Mouse (Mus musculus) spleen, postnatal 4 days (tissue): Measurements from ENCODE around the gene Kras.

Source experiments
- DNase-seq, 2 experiments: peaks; one replicate each; pipeline ENCODE4 v3.0.0; 2022; ENCODE audit warnings: low spot score in 2 of 2

Kras gene

DNA sequence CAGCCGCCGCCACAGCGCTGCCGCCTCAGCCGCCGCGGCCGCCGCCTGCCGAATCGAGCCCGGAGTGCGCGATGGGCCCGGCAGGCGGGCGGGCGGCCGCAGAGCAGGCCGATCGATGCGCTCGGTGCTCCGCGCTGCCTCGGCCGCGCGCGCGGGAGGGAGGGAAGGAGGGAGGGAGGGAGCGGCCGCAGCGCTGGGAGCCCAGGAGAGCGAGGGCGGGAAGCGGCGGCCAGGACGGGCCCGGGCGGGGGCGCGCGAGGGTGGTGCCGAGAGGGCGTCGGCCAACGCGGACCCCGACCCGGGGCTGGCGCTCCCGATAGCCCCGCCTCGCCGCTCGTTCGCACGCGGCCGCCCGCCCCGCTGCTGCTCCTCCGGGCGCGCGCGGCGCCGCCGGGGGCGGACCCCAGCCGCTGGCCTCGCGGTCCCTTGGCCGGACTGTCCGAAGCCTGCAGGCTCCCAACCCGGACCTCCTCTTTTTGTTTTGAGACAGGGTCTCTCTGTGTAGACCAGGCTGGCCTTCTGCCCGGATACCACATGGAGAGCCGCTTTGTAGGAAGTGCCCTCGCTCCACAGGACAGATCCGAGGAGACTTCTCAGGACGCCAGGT is at the start of gene Kras:
Kras (minus strand) TSS at position 55 of the 607 bp plus-strand sequence.
- DNase-seq, result peak; percentile 90 to 97

DNA sequence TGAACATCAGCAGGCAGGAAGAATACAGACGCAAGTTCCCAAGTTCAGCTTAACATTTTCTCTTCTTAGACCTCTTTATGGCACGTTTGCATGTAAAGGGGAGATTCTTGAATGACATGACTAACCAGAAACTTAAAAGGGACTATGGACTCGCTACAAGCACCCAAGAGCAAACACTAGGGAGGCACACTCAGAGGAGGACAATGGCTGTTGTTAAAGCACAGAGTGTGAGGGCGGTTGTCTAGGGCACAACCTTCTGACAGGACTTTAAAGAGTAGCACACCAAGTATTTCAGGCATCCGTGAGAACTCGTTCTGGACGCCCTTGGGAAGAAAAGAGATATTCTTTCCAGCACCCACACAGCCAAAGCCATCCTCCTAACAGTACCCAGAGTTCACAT is 47.6 kb upstream of the Kras start:
- DNase-seq, result no peak

DNA sequence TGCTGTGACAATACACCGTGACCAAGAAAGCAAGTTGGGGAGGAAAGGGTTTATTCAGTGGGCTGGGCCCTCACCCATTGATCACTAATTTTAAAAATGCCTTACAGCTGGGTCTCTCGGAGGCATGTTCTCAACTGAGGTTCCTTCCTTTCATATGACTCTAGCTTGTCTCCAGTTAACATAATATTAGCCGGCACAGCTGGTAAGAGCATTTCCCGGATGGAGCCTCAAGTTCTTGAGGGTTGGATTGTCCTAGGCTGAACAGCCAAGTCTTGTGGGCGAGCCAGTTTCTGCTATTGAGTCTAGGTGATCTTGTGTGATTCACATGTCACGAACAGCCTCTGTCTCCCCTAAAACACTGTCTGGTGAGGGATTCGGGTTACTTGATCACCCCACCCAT is 46.9 kb upstream of the Kras start:
- no peak for DNase-seq

DNA sequence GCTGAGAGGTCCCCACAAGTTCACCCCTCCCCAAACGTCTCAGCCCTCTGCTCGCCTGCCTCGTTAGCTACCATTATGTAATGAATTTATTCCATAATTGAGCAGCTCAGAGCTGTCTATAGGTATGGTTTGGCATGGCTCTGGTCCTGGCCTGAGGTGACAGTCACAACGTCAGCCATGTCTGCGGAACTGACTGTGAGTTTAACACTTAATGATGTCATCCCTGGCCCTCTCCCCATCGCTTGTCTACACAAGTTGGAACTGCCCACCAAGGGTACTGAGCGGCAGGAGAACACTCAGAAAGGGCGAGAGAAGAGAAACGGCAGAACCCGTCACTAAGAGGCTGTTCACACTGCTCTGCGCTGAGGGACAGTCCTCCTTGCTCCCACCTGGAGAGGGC is 45.1 kb upstream of the Kras start:
- no peak for DNase-seq

DNA sequence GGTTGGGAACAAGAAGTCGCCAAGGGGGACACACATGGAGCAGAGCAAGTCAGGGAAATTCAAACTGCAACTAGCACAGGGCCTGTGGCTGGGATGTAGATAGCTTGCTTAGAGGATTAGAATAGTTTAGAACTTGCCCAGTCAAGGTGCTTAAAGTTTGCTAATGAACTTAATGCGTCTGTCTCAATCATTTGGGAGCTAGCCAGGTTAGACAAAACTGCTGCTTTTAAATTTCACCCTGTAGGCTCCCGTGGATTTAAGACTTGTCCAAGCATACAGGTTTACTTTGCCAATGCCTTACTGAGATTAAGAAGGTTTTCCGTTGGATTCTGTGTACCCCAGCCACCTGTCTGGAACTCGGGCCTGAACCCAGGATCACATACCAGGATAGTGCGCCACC is 43.1 kb upstream of the Kras start:
- DNase-seq, result no peak

DNA sequence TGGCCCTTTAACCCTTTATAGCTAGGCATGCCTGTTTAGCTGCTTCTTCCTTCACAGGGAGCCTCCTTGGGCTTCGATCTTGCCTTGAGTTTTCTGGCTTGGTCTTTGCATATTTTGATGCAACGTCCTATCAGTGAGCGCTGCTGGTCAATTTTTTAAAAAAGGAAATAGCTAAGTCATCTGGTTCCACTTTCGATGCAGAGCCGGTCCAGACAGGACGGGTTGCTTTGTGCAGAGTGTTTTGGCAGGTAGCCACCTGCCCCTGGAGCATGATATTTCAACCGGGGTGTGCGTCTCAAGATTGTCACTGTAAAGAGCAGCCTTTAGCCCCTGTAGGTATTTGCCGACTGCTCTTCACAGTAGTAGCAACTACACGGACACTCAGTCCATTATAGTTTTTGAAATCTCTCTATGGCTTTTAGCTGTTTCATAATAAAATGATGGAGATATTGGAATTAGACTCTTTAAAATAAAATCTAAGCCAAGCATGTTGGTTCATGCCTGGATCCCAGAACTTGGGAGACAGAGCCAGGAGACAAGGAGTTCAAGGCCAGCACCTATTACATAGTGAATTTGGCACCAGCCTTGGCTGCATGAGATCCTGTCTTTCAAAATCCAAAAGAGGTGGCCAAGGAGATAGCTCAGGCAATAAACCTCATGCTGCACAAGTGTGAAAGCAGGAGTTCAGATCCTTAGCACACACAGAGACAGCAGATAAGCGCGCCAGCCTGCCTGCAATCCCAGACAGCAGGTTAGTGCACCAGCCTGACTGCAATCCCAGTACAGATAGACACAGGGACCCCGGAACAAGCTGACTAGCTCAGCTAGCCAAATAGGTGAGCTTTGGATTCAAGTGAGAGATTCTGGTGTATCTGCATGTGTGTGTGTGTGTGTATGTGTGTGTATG is 41.6 kb upstream of the Kras start:
- no peak for DNase-seq

DNA sequence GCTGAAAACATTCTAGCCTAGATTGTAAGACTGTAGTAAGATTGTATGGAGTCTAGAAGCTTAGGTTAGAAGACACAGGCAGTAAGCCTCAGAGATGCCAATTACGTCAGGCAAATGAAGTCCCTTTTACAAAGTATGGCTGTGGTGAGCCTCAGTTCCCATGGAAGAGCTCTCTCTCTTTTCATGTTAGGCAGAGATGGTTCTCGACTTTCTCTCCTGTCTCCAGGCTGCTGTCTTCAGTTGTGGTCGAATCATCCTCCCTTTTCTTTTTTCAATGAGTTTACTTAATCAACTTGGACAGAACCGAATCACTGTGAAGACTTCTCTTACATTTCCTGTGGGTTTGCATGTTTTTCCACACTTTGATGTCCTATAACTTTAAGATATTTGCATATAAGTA is 35.6 kb upstream of the Kras start:
- no peak for DNase-seq

DNA sequence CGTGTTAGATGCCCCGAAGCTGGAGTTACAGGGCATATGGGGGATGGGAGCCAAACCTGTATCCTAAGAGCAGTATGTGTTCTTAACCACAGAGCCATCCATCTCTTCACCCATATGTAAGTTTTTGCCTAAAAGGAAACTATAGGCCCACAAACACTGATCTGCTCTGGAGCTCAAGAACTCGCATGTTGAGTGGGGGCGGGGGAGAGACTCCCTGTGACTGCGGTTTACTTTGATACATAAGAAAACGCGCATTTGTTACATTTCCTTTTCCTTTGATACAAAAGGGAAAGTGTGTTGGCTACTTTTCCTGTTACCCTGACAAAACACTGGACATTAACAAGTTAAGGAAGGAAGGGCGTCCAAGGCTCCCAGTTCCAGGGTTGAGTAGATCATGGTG is 34.2 kb upstream of the Kras start:
- DNase-seq, result no peak

DNA sequence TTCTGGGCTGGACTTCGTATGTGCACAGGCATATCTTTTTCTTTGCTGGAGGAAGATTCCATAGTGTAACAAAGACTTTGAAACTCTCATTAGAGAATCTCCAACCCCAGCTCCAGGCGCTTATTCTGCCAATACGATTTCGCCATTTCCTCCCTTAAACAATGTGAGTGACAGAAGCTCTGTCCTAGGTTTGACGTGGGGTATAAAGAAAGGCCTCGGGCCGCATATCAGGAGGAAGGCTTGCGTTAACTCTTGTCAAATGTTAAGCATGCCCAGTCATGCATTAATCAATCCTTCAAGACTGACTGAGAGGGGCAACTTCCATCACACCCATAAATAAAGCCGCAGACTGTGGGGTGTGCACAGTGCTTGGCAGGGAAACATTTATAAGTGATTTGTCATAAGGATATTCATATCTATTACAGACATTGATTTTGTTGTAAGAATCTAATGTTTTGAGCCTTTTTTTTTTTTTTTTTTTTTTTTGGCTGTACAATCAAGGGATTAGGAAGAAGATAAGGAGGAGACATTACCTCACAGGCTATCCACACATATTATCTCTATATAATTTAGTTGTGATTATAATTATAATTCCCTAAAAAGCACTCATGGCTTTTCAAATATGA is 27.2 kb upstream of the Kras start:
- no peak for DNase-seq

DNA sequence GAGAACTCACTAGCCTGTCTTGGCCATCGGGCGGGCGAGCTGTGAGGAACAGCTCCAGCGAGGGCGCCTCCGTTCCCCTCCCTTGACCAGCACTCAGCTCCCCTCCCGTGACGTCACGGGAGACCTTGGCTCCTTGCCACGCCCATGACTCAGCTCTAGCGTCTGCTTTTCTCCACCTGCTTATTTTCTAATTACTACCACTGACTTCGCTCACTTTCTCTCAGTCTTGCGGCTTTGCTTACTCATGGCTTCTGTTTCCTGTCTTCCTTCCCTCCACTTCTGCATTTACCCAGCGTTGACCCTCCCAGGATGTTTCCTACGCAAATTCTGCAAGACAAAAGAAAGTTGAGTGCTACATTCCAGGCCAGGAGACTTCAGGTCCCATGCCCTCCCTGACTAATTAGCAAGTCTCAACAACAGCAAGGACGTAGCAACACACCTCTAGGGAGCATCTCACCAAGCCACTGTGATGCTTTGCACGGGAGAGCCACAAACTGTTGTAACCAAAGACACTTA is 26.3 kb upstream of the Kras start:
- DNase-seq, result peak; percentile 79 to 88

DNA sequence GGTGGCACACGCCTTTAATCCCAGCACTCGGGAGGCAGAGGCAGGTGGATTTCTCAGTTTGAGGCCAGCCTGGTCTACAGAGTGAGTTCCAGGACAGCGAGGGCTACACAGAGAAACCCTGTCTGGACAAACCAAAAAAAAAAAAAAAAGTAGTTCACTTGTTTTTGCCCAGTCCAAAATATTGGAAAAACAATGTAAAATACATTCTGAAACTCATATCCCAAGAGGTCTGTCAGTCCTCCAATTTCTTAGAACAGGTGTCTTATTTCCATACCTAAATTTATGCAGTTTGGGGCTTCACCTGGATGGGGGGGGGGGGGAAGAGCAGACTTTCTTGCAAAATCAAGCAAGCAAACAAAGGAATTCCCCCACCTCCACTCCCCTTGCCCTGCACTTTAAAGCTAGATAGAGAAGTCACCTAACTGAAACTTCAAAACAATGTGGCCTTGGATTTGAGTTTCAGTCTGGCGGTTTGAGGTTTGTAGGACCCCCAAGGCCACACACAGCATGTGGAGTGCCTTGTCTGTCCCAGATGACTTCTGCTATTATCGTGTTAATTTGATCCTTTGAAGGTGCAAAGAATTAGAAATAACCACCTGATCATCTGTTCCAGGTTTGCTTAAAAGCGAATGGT is 25.7 kb upstream of the Kras start:
- DNase-seq, result no peak

DNA sequence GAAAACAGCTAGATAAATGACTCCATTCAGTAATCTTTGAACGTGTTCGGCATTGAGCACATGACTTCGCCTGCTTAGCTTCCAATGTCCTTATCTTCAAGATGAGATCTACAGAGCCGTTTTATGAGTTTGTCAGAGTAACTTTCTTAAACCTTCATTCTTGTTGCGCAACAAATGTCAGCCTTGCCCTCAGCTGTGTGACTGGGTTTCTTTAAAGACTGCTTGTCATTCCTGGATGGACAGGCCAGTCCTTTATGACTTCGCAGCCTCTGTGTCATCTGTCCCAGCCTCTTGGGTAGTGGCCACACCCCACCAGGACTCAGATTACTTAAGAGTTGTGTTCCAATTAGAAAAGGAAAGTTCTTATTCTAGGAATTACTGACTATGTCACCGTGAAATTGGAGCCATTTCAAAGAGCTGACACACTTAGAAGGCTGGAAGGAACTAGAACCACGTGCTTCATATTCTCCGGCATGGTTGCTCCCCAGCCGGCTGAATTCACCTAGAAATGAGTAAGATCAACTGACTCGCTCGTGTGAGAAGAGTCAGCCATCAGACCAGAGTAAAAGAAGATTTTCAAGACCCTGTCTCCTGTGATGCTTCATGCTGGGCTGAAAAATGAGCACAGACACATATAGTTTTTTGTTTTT is 24.1 kb upstream of the Kras start:
- no peak for DNase-seq

DNA sequence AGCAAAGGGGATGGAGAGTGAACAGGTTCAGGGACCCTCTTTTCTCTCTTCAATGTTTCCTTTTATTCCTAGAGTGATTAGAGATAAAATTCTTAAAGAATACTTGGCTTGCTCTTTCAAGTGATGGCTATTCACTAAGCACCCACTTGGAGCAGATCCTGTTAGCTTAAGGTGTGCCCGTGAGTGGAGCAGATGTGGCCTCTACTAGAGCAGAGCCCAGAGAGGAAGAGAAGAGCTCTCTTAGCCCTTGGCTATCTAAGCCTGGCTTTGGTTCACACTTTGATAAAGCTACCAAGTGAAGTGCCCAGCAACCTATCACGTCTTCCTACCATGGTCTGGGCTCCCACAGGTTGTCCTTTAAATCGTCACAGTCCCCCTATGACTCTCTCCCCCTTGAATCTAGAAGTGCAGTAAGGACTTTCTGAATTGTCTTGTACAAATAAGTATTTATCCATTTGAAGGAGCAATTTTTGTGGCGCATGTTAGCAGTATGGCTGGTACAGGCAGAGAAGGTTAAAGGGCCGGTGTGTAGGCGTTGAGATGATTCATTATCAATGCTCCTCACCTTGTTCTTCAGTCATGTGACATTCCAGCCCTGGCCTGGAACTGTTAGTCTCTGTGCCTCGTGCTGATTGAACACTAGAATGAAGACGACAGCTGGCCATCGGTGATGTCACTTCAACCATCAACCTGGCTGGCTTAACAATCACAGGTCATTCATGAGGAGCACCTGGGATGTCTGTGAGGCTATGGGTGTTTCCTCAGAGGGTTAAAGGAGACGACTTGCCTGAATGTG is 22.3 kb upstream of the Kras start:
- DNase-seq, result no peak

DNA sequence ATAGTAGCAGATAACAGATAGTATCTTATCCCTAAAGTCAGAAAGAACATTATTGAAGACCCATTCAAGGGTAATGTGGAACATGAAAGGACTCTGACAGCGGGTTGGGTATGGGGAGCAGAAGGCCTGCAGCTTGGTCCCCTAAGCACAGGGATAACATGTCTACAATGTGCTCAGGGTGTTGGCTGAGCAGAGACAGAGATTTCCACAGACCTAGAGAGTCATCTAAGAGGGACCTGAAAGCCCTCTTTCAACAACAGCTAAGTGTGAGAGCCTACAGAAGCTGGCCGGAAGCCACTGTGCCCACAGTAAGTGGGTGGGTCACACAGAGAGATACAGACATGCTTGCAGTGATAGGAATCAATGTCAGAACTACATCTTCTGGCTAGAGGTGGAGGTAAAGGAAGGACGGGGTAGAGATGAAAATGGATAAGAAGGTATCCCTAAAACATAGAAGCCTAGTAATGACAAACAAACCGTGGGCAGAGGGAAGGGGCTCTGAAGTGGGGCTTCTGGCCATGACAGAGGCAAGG is 19.3 kb upstream of the Kras start:
- no peak for DNase-seq

DNA sequence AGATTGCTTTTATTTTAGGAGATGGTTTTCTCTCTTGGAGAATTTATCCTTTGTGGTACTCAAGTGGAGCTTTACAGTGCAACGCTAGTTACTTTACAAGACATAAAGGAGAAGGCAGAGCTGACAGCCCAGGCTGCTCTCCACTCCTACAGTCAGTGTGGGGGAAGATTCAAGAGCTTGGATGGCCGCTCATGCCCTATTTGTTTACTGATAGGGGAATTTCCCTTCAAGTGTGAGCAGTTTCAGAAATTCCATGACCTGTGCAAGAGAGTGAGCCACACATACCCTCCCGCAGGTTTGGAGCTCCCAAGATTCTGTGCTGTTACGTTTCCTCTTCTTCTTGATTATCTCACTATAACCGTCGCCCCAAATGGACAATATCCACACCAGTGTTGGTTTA is 17.7 kb upstream of the Kras start:
- DNase-seq, result no peak

DNA sequence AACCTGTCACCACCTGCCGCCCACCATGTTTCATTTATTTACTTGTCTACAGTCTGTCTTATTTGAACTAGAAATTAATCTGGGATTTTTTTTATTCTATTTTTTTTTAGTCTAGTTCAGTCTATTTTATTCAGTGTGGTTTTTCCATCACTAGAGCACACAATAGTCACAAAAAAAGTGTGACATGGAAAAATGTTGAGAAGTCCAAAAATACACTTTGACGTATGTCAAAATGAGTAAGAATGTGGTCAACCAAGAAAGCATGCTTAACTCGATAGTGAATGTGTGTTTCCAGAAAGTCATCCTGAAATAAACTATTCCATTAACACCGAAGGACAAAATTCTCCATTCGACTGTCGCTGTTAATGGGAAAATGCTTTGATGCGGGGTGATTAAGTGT is 12.3 kb upstream of the Kras start:
- DNase-seq, result no peak

DNA sequence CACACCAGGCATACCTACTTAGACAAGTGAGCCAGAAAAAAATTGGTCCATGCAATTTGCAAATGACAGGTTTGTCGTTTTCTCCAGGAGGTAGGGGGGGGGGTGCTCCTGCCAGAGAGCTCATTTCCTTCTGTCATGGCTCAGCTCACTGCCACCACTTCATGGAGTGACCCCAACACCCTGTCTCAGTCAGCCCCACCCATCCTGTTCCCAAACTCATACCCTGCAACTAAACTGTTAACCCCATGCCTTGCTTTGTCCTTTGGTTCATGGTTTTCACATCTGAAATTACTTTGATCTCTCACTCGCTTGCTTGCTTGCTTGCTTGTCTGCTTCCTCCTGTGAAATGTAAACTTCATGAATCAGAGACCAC is 6.6 kb upstream of the Kras start:
- no peak for DNase-seq

DNA sequence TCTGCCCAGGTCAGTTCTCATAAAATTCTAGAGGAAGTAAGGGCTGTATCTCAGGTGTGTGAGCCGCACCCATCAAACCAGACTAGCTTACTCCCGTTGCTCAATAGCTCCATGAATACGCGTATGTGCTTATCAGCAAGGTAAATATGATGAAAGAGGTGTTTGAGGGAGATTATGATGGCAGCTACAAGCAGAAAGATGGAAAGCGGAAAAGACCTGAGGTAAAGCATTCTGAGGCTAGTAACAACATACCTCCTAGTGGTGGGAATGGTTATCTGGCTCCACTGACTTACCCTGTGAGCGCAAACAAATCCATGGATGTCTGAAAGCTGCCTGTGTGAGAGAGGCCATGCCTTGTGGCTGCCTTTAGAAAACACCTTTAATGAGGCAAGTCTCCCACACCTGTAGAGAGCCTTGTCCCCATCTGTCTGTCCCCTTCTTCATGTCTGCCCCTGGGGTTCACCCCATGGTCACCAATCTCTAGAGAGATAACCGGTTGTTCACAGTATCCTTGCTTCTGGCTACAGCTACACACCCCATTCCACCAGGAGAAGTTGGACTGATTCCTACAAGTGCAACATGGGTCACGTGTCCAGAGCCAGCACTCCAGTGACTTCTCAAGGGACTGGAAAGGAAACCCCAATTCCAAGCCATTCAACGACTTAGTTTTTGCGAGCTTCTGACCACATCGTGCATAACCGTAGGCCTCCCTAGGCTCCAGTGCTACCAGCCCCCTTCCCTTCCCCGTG is 6.1 kb upstream of the Kras start:
- DNase-seq, result no peak

DNA sequence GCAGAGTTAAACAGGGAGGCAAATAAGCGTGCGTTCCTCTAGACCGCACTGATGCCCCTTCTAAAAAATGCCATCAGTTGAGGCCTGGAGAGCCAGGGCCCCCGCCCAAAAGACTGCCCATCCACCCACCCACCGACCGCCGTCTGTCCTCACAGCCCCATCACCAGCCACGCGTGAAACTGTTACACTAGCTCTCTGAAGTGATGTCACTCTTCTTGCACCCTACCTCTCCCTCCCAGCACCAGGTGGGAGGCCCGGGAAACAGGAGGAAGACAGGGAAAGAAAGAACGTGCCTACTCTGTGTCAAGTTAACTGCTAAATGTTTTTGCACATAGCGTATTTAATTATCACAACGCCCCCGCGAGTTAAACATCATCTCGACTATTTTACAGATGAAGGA is 781 bp upstream of the Kras start:
- no peak for DNase-seq
